Mouse (Mus musculus) cerebellum, postnatal 25 days (tissue): ENCODE data around the gene Nxf7.
"Not testable (repeated sequence)": the region's sequence is repeated elsewhere in the genome, so short reads cannot be mapped to it uniquely, and the experiment has no call there.

ENCODE experiments used
- DNase-seq, 2 experiments: peaks; one replicate each; pipeline ENCODE4 v3.0.0; 2021; ENCODE audit warnings: mixed read lengths in 2 of 2

The Nxf7 gene

GRCm38 (mm10) chrX:135598677-135599076, at the start of gene Nxf7:
Nxf7 (minus strand) TSS chrX:135598777.
- no peak for DNase-seq

- DNase-seq = no peak
These were observed 29.0 kb upstream of the Nxf7 start, which contains the start of gene Prame for GRCm38 (mm10) chrX:135627605-135628004. Prame (minus strand) TSS chrX:135627705.

DNA sequence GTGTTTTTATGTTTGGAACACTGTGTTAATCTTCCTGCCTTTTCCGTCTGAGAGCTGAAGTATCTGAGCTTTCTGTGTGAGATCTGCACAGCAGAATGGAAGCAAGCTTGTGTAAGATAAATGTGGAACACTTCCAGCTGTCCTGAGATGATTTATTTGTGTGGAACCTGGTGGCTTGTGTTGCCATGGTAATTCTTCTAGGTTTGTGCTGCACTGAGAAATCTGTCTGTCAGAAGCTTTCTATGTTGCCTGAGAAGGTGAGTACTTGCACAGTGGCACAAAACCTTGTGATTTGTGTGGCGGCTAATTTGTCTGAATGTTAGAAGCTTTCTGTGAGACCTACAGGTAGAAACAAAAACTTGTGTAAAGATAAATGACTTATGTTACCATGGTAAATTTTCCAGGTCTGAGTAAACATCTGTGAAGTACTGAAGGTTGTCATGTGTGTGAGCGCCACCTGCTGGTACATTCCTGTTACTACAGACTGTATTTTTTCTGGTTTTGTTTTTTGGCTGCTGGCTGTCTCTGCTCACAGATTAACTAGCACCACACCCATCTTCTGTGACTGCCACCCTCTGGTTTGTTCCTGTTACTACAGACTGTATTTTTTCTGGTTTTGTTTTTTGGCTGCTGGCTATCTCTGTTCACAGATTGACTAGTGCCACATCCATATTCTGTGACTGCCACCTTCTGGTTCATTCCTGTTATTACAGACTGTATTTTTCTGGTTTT, 2.9 kb upstream of the Nxf7 start:
- peak; percentile 9 to 38 for DNase-seq

DNA sequence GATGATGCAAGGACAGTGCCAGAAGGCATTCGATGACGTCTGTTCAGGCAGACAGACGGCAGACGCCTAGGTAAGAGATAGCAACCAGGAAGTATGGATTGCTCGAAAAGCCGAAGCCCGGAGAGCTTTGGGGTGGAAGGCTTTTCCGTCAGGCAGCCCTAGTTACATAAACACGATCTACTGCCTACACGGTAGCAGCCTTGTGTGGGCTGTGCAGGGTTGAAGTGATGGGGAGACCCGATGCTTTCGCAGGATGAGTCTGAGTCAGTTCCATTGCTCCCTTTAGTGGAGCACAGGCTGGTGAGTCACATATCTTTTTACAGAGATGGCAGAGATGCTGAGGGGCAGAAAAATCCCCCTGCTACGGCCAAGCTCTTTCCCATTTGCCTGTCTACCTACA, 481 bp downstream of the Nxf7 start:
- no peak for DNase-seq

- DNase-seq = no peak
These were observed 22.2 kb downstream of the Nxf7 start for GRCm38 (mm10) chrX:135576412-135576811.

GRCm38 (mm10) chrX:135574958-135575628, 23.5 kb downstream of the Nxf7 start:
- not testable (repeated sequence) for DNase-seq

GRCm38 (mm10) chrX:135574261-135574957, 24.2 kb downstream of the Nxf7 start:
- not testable (repeated sequence) for DNase-seq

DNA sequence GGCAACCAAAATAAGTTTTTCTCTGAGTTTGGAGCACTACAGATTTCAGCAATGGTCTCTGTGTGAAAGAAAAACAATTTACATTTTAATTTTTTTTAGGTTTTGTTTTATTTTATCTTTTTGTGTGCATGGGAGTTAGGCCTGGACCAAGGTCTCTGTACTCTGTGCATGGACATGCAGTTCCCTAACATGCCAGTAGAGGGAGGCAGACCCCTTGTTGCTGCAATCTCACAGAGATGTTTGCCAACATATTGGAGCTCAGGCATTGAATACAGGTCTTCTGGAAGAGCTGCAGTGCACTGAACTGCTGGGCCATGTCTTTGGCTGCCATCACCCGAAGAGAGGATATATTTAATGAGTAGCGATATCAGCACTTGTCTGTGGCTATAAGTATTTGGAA, 29.1 kb downstream of the Nxf7 start:
- DNase-seq = peak; percentile 46 to 82

DNA sequence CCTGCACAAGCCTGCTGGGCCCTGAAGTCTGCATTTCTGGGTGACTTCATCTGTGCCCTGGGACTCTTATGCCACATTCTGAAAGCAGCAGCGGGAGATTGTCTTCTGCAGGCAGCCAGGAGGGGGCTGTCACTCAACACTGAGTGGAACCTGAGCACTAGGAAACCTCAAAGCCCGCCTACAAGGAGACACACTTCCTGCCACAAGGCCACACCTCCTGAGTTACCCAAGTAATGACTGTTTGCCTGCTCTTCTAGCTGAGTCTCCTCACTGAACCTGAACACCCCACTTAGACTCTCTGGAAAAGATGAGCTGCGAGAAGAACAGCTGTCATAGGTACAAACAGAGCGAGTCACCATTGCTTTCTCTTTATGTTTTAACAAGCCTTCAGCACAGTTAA, 33.6 kb downstream of the Nxf7 start:
- DNase-seq = not testable (repeated sequence)

DNA sequence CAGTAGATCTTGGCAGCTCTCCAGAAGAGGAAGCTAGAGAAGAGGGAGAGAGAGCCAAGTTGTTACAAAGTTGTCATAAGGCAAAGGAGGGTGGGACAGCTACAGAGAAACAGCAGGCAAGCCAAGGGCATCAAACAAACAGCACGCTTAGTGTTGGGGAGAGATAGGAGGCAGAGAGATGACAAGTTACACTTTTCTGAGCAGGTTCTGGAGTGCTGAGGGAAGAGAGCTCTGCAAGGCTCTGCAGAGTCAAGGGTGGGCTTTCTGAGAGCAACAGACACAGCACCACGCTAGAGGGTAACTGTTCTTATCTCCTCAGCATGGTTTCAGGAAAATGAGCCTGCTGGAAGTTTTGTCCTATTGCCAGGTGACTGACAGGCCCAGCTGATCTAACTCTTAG, 35.7 kb downstream of the Nxf7 start:
- DNase-seq = no peak

DNA sequence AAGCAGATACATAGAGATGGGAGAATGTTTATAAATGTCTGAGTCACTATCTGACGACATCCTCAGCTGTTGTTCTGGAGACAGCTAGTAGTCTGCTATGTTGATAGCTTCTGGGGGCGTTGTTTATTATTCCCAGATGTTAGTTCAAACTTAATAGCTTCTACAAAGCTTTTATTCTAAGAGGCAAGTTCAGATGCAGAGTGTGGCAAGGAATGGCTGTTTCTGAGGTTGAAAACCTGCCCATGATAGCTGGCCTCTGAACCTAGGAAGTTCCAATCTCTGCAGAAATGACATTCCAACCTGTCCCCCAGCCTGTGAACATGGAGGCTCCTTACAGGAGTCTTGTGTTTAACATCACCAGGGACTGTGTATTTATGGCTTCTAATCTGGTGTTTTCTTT, 36.9 kb downstream of the Nxf7 start:
- not testable (repeated sequence) for DNase-seq

DNA sequence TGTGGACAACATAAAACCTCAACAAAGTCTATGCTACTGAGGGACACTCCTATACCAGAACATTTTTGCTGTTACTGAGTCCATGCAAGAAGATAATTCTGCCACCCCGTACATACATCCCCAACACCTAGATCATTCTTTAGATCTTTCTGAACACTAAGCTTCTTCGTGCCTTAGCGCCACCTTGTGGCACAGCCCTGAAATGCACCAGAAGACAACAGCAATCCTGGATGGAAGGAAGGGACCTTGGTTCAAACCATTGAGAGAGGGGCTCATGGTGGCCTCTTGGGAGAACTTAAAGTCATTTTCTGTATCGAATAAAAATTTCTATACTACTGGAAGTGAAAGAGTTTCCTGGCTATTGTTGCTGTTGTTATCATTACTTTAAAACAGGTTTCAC, 37.6 kb downstream of the Nxf7 start:
- peak; percentile 40 to 56 for DNase-seq

GRCm38 (mm10) chrX:135559665-135560064, 38.9 kb downstream of the Nxf7 start:
- DNase-seq = peak; percentile 43 to 58
